Mouse (Mus musculus): ENCODE results near the gene Lrrc61. TPM values are rescaled to one million over a fixed set of nuclear protein-coding genes. Genes with fewer than 3 reads are reported as not detected.
"Not testable (repeated sequence)": the region's sequence is repeated elsewhere in the genome, so short reads cannot be mapped to it uniquely, and the experiment has no call there.

Lrrc61 gene
- polyA plus RNA-seq (2014; fragmentation: Nextera tagmentation; extraction: Ambion mirVana), result 18.2 and 20.8 TPM in 2 replicates

- H3K4me3 ChIP-seq (replicated peaks; ENCODE audit: low read length), result peak within 1 kb of the TSS; percentile 53
- WGBS, result under 1% methylated on average over 39 of the region's 39 CpGs
- peaks cover 9% of the 10 kb centered on the region; the same call in 1 of the 2 replicates for H3K36me3 ChIP-seq (replicated peaks; ENCODE audit: control insufficient read depth, insufficient read depth)
- peak within 1 kb of the TSS; percentile 91 for H3K4me2 ChIP-seq (replicated peaks)
- H3K9me3 ChIP-seq (ENCODE audit: control insufficient read depth, low read length), result no peaks in the 10 kb centered on the region
- H3K27me3 ChIP-seq (ENCODE audit: control insufficient read depth, insufficient read depth, low read length), result no peaks in the 10 kb centered on the region
- peak within 1 kb of the TSS; percentile 88 for H3K9ac ChIP-seq
- H3K27ac ChIP-seq, result peak within 1 kb of the TSS; percentile 99
- DNase-seq (ENCODE audit: low spot score) (peak; percentile 96), ATAC-seq (ENCODE audit: low FRiP score) (peak; percentile 95)
- H3K4me1 ChIP-seq (replicated peaks; ENCODE audit: control insufficient read depth, insufficient read depth, low read length), result peaks cover 18% of the 10 kb centered on the region
Observed at GRCm38 (mm10) chr6:48554280-48555103, at the start of gene Lrrc61. TSS of gene Lrrc61 (plus strand) at chr6:48554796.

GRCm38 (mm10) chr6:48508087-48508486 lies 46.5 kb upstream of the Lrrc61 start:
- Histone ChIP-seq H3K36me3 (replicated peaks; ENCODE audit: control insufficient read depth, insufficient read depth) (peaks cover 18% of the 10 kb centered on the region), H3K27ac (no peak overlapping the region), H3K9me3 (ENCODE audit: control insufficient read depth, low read length) (no peaks in the 10 kb centered on the region), H3K4me3 (replicated peaks; ENCODE audit: low read length) (no peak overlapping the region), H3K9ac (no peak overlapping the region), H3K4me2 (replicated peaks) (no peak overlapping the region), H3K4me1 (replicated peaks; ENCODE audit: control insufficient read depth, insufficient read depth, low read length) (peaks cover 7% of the 10 kb centered on the region), H3K27me3 (ENCODE audit: control insufficient read depth, insufficient read depth, low read length) (no peaks in the 10 kb centered on the region)
- ATAC-seq (ENCODE audit: low FRiP score) (no peak), DNase-seq (ENCODE audit: low spot score) (no peak)
- WGBS, result 84% methylated on average over 4 of the region's 4 CpGs

- no peak for ATAC-seq (ENCODE audit: low FRiP score)
- no peak for DNase-seq (ENCODE audit: low spot score)
- no peak overlapping the region for H3K4me3 ChIP-seq (replicated peaks; ENCODE audit: low read length)
- peaks cover 41% of the 10 kb centered on the region for H3K36me3 ChIP-seq (replicated peaks; ENCODE audit: control insufficient read depth, insufficient read depth)
- H3K9ac ChIP-seq, result no peak overlapping the region
- H3K9me3 ChIP-seq (ENCODE audit: control insufficient read depth, low read length), result no peaks in the 10 kb centered on the region
- H3K27ac ChIP-seq, result no peak overlapping the region
- no peaks in the 10 kb centered on the region; the same call in 1 of the 2 replicates for H3K4me1 ChIP-seq (replicated peaks; ENCODE audit: control insufficient read depth, insufficient read depth, low read length)
- 88% methylated on average over 4 of the region's 4 CpGs for WGBS
- no peaks in the 10 kb centered on the region for H3K27me3 ChIP-seq (ENCODE audit: control insufficient read depth, insufficient read depth, low read length)
- no peak overlapping the region for H3K4me2 ChIP-seq (replicated peaks)
Observed at GRCm38 (mm10) chr6:48510426-48510825, 44.2 kb upstream of the Lrrc61 start.

- Histone ChIP-seq H3K36me3 (replicated peaks; ENCODE audit: control insufficient read depth, insufficient read depth) (peaks cover 55% of the 10 kb centered on the region), H3K4me3 (replicated peaks; ENCODE audit: low read length) (no peak overlapping the region), H3K27me3 (ENCODE audit: control insufficient read depth, insufficient read depth, low read length) (no peaks in the 10 kb centered on the region), H3K27ac (no peak overlapping the region), H3K9ac (no peak overlapping the region), H3K9me3 (ENCODE audit: control insufficient read depth, low read length) (no peaks in the 10 kb centered on the region), H3K4me1 (replicated peaks; ENCODE audit: control insufficient read depth, insufficient read depth, low read length) (no peaks in the 10 kb centered on the region), H3K4me2 (replicated peaks) (no peak overlapping the region)
- DNase-seq (ENCODE audit: low spot score), result no peak
- ATAC-seq (ENCODE audit: low FRiP score), result no peak
- 92% methylated on average over 7 of the region's 7 CpGs for WGBS
Observed at GRCm38 (mm10) chr6:48511861-48512260, 42.7 kb upstream of the Lrrc61 start.

GRCm38 (mm10) chr6:48524882-48525281 lies 29.7 kb upstream of the Lrrc61 start:
- not testable (repeated sequence) for ATAC-seq (ENCODE audit: low FRiP score); H3K4me2 ChIP-seq (replicated peaks); H3K9ac ChIP-seq; H3K4me1 ChIP-seq (replicated peaks; ENCODE audit: control insufficient read depth, insufficient read depth, low read length); H3K4me3 ChIP-seq (replicated peaks; ENCODE audit: low read length); H3K27ac ChIP-seq; H3K27me3 ChIP-seq (ENCODE audit: control insufficient read depth, insufficient read depth, low read length); H3K9me3 ChIP-seq (ENCODE audit: control insufficient read depth, low read length); DNase-seq (ENCODE audit: low spot score)
- WGBS, result 96% methylated on average over 12 of the region's 16 CpGs
- H3K36me3 ChIP-seq (replicated peaks; ENCODE audit: control insufficient read depth, insufficient read depth), result peaks cover 17% of the 10 kb centered on the region

- no peak overlapping the region for H3K9ac ChIP-seq
- ATAC-seq (ENCODE audit: low FRiP score) (no peak), DNase-seq (ENCODE audit: low spot score) (no peak)
- peaks cover 27% of the 10 kb centered on the region for H3K36me3 ChIP-seq (replicated peaks; ENCODE audit: control insufficient read depth, insufficient read depth)
- no peaks in the 10 kb centered on the region for H3K4me1 ChIP-seq (replicated peaks; ENCODE audit: control insufficient read depth, insufficient read depth, low read length)
- H3K9me3 ChIP-seq (ENCODE audit: control insufficient read depth, low read length), result no peaks in the 10 kb centered on the region
- H3K27ac ChIP-seq, result no peak overlapping the region
- no peaks in the 10 kb centered on the region for H3K27me3 ChIP-seq (ENCODE audit: control insufficient read depth, insufficient read depth, low read length)
- no peak overlapping the region for H3K4me3 ChIP-seq (replicated peaks; ENCODE audit: low read length)
- 95% methylated on average over 9 of the region's 9 CpGs for WGBS
- no peak overlapping the region for H3K4me2 ChIP-seq (replicated peaks)
Observed at GRCm38 (mm10) chr6:48527901-48528300, 26.7 kb upstream of the Lrrc61 start.

- 82% methylated on average over 14 of the region's 14 CpGs for WGBS
- Histone ChIP-seq H3K9me3 (ENCODE audit: control insufficient read depth, low read length) (no peaks in the 10 kb centered on the region), H3K36me3 (replicated peaks; ENCODE audit: control insufficient read depth, insufficient read depth) (peaks cover 27% of the 10 kb centered on the region), H3K4me2 (replicated peaks) (no peak overlapping the region), H3K9ac (no peak overlapping the region), H3K4me1 (replicated peaks; ENCODE audit: control insufficient read depth, insufficient read depth, low read length) (no peaks in the 10 kb centered on the region), H3K4me3 (replicated peaks; ENCODE audit: low read length) (no peak overlapping the region), H3K27me3 (ENCODE audit: control insufficient read depth, insufficient read depth, low read length) (no peaks in the 10 kb centered on the region), H3K27ac (no peak overlapping the region)
- no peak for ATAC-seq (ENCODE audit: low FRiP score)
- DNase-seq (ENCODE audit: low spot score), result no peak
Observed at GRCm38 (mm10) chr6:48529261-48529660, 25.3 kb upstream of the Lrrc61 start.

- no peaks in the 10 kb centered on the region for H3K4me1 ChIP-seq (replicated peaks; ENCODE audit: control insufficient read depth, insufficient read depth, low read length)
- no peaks in the 10 kb centered on the region for H3K27me3 ChIP-seq (ENCODE audit: control insufficient read depth, insufficient read depth, low read length)
- H3K27ac ChIP-seq, result no peak overlapping the region
- H3K36me3 ChIP-seq (replicated peaks; ENCODE audit: control insufficient read depth, insufficient read depth), result peaks cover 27% of the 10 kb centered on the region
- no peaks in the 10 kb centered on the region for H3K9me3 ChIP-seq (ENCODE audit: control insufficient read depth, low read length)
- DNase-seq (ENCODE audit: low spot score) (no peak), ATAC-seq (ENCODE audit: low FRiP score) (no peak)
- WGBS, result 84% methylated on average over 16 of the region's 16 CpGs
- H3K4me2 ChIP-seq (replicated peaks), result no peak overlapping the region
- no peak overlapping the region for H3K9ac ChIP-seq
- no peak overlapping the region for H3K4me3 ChIP-seq (replicated peaks; ENCODE audit: low read length)
Observed at GRCm38 (mm10) chr6:48529871-48530440, 24.6 kb upstream of the Lrrc61 start.

- Histone ChIP-seq H3K9ac (no peak overlapping the region), H3K27ac (no peak overlapping the region), H3K9me3 (ENCODE audit: control insufficient read depth, low read length) (no peaks in the 10 kb centered on the region), H3K4me1 (replicated peaks; ENCODE audit: control insufficient read depth, insufficient read depth, low read length) (no peaks in the 10 kb centered on the region), H3K4me3 (replicated peaks; ENCODE audit: low read length) (no peak overlapping the region), H3K36me3 (replicated peaks; ENCODE audit: control insufficient read depth, insufficient read depth) (peaks cover 22% of the 10 kb centered on the region; the same call in 1 of the 2 replicates), H3K27me3 (ENCODE audit: control insufficient read depth, insufficient read depth, low read length) (no peaks in the 10 kb centered on the region), H3K4me2 (replicated peaks) (no peak overlapping the region)
- ATAC-seq (ENCODE audit: low FRiP score) (no peak), DNase-seq (ENCODE audit: low spot score) (no peak)
- 80% methylated on average over 2 of the region's 2 CpGs for WGBS
Observed at GRCm38 (mm10) chr6:48530862-48531261, 23.7 kb upstream of the Lrrc61 start.
